Mouse (Mus musculus) adrenal gland, postnatal 4 days (tissue): Measurements from ENCODE around the gene Dab2. TPM values are rescaled to one million over a fixed set of nuclear protein-coding genes. Genes with fewer than 3 reads are reported as not detected.
A peak's percentile ranks its signal among the peaks of the same experiment; 100 is the strongest.

Experiments
- DNase-seq, 2 experiments: peaks; one replicate each; pipeline ENCODE4 v3.0.0; 2021 to 2022; ENCODE audit warnings: low spot score in 2 of 2, mixed read lengths in 2 of 2
- total RNA-seq, 2 experiments: library from RNA; stranded (reverse); gene quantifications; 2 replicates each; pipeline ENCODE4 v1.2.3; 2021

The Dab2 gene
- total RNA-seq, 2 experiments from 2014 or later: 462 to 492 TPM

GRCm38 (mm10) chr15:6323577-6323976, 24.0 kb downstream of the Dab2 start:
- no peak for DNase-seq

- DNase-seq: no peak
These were observed 25.9 kb downstream of the Dab2 start for GRCm38 (mm10) chr15:6325443-6325842.

- DNase-seq: no peak
These were observed 26.4 kb downstream of the Dab2 start for GRCm38 (mm10) chr15:6326011-6326410.

GRCm38 (mm10) chr15:6331380-6331779, 31.8 kb downstream of the Dab2 start:
- no peak for DNase-seq

GRCm38 (mm10) chr15:6334664-6335206, 35.1 kb downstream of the Dab2 start:
- DNase-seq: no peak

- no peak for DNase-seq
These were observed 40.2 kb downstream of the Dab2 start for GRCm38 (mm10) chr15:6339767-6340166.

- no peak for DNase-seq
These were observed 40.8 kb downstream of the Dab2 start for GRCm38 (mm10) chr15:6340347-6340746.

GRCm38 (mm10) chr15:6341427-6341826, 41.8 kb downstream of the Dab2 start:
- DNase-seq: no peak

GRCm38 (mm10) chr15:6353901-6354300, 54.3 kb downstream of the Dab2 start:
- no peak for DNase-seq

GRCm38 (mm10) chr15:6359859-6360258, 60.3 kb downstream of the Dab2 start:
- no peak for DNase-seq

GRCm38 (mm10) chr15:6369974-6370373, 70.4 kb downstream of the Dab2 start:
- no peak for DNase-seq

- no peak for DNase-seq
These were observed 71.9 kb downstream of the Dab2 start for GRCm38 (mm10) chr15:6371486-6371885.

- DNase-seq: no peak
These were observed 75.4 kb downstream of the Dab2 start for GRCm38 (mm10) chr15:6375016-6375415.

GRCm38 (mm10) chr15:6376001-6376400, 76.4 kb downstream of the Dab2 start:
- DNase-seq: no peak

- no peak for DNase-seq
These were observed 77.2 kb downstream of the Dab2 start for GRCm38 (mm10) chr15:6376785-6377184.

- no peak for DNase-seq
These were observed 84.4 kb downstream of the Dab2 start for GRCm38 (mm10) chr15:6384027-6384426.

GRCm38 (mm10) chr15:6385241-6385640, 85.7 kb downstream of the Dab2 start:
- no peak for DNase-seq

- peak; percentile 54 to 64 for DNase-seq
These were observed 86.8 kb downstream of the Dab2 start for GRCm38 (mm10) chr15:6386159-6386951.

GRCm38 (mm10) chr15:6386961-6387728, 87.6 kb downstream of the Dab2 start:
- no peak for DNase-seq

- no peak for DNase-seq
These were observed 88.1 kb downstream of the Dab2 start for GRCm38 (mm10) chr15:6387729-6388070.

GRCm38 (mm10) chr15:6388146-6388545, 88.6 kb downstream of the Dab2 start:
- DNase-seq: no peak

- no peak for DNase-seq
These were observed 89.0 kb downstream of the Dab2 start for GRCm38 (mm10) chr15:6388631-6389030.
